Comparison of ENCODE assay signal across 29 mouse cellular contexts in genomic region chr11:3519051-3519726, GRCm38 (mm10). TPM values are rescaled to one million over a fixed set of nuclear protein-coding genes. Genes with fewer than 3 reads are reported as not detected.
DNase-seq lines count a peak whose midpoint lies in the region; ATAC-seq and TF ChIP-seq lines count a peak whose summit lies in the region.
"Had no signal": no experiment of that assay in that cellular context is flagged by ENCODE, and none has a peak within 500 bp of the region (broad histone marks: within the 10 kb centered on the region; RNA-seq: fewer than 3 reads in every experiment).

No protein-coding gene starts in this region.

- peaks cover 31% of the 10 kb centered on the region for H3K36me3 ChIP-seq in stomach, postnatal 0 days (ENCODE audit: control insufficient read depth, insufficient read depth, low read length)
- H3K36me3 ChIP-seq: neural tube, embryonic 15.5 days had no signal

- no peak overlapping the region for H3K4me3 ChIP-seq in stomach, postnatal 0 days (ENCODE audit: low read depth, low read length)
- H3K4me3 ChIP-seq: embryonic facial prominence, embryonic 10.5 days; embryonic facial prominence, embryonic 15.5 days; forebrain, embryonic 12.5 days; heart, embryonic 15.5 days; neural tube, embryonic 15.5 days had no signal

- no peak overlapping the region for H3K9ac ChIP-seq in stomach, postnatal 0 days (ENCODE audit: low read length)
- H3K9ac ChIP-seq: embryonic facial prominence, embryonic 15.5 days; forebrain, embryonic 12.5 days; heart, embryonic 15.5 days; liver, embryonic 14.5 days; neural tube, embryonic 15.5 days had no signal

- intact Hi-C loops in heart, postnatal 25 days (cut with DNase I): no loop called here

- TF ChIP-seq EP300 in stomach, postnatal 0 days (optimal IDR thresholded peaks at IDR 0.05): no peak

- no peak for ATAC-seq in cerebellum, adult (ENCODE audit: insufficient number of reproducible peaks, low FRiP score, low TSS enrichment)
- peak; percentile 11; the same call in 1 of the 2 replicates for ATAC-seq in stomach, postnatal 0 days (ENCODE audit: low FRiP score, low TSS enrichment)
- ATAC-seq: hindbrain, embryonic 16.5 days had no signal

- H3K4me2 ChIP-seq in stomach, postnatal 0 days (replicated peaks; ENCODE audit: low read depth): no peak overlapping the region
- H3K4me2 ChIP-seq: embryonic facial prominence, embryonic 15.5 days; forebrain, embryonic 12.5 days; heart, embryonic 15.5 days; neural tube, embryonic 15.5 days had no signal

- peak overlapping the region; percentile 65 for H3K27ac ChIP-seq in stomach, postnatal 0 days (replicated peaks)
- H3K27ac ChIP-seq: embryonic facial prominence, embryonic 10.5 days; embryonic facial prominence, embryonic 15.5 days; forebrain, embryonic 12.5 days; liver, embryonic 14.5 days; neural tube, embryonic 15.5 days had no signal

- DNase-seq in cerebellum, postnatal 25 days: peak; percentile 42 to 60
- DNase-seq in heart, postnatal 4 days: peak; percentile 9
- no peak for DNase-seq in heart, postnatal 25 days (ENCODE audit: low spot score)
- DNase-seq in brain, adult 2 months (ENCODE audit: low read depth, low spot score): peak; percentile 53
- DNase-seq in stomach, postnatal 0 days (ENCODE audit: low spot score): no peak
- DNase-seq in left cerebral cortex, adult 8-10 months (ENCODE audit: low spot score in 2 of 2): no peak
- DNase-seq: adrenal gland, postnatal 14 days; B cell, adult 2 months; gastrocnemius, postnatal 14 days; kidney, postnatal 14 days; layer of hippocampus, adult 9-11 months; liver; lung, adult 2 months; lung, postnatal 10 days; midbrain, embryonic 14.5 days; retina, postnatal 1 day; right cerebral cortex, postnatal 14 days; thymus, adult 2 months; thymus, postnatal 36 days had no signal

- 56% methylated on average over 4 of the region's 4 CpGs for WGBS in stomach, postnatal 0 days

- H3K27me3 ChIP-seq in stomach, postnatal 0 days (ENCODE audit: control insufficient read depth, insufficient read depth, low read length): no peaks in the 10 kb centered on the region
- H3K27me3 ChIP-seq: heart, embryonic 15.5 days had no signal

- H3K4me1 ChIP-seq in stomach, postnatal 0 days (replicated peaks; ENCODE audit: control insufficient read depth, insufficient read depth): peaks cover 9% of the 10 kb centered on the region

- no peaks in the 10 kb centered on the region for H3K9me3 ChIP-seq in stomach, postnatal 0 days (ENCODE audit: control insufficient read depth, low read length)
- H3K9me3 ChIP-seq: embryonic facial prominence, embryonic 10.5 days; embryonic facial prominence, embryonic 15.5 days; forebrain, embryonic 12.5 days; heart, embryonic 15.5 days; neural tube, embryonic 15.5 days had no signal

- no peak for TF ChIP-seq CTCF in stomach, postnatal 0 days (IDR thresholded peaks at IDR 0.05; ENCODE audit: low read depth)

RNA-seq across cellular contexts. Expression of gene Selenom, which starts 4.7 kb away (rescaled TPM):
- 10 to 100 TPM; 55.7 to 59.2 TPM for total RNA-seq in heart, postnatal 4 days (2021)
- 10 to 100 TPM; 40.6 to 44.9 TPM for total RNA-seq in heart, postnatal 25 days (2021)
- 179 and 191 TPM in 2 replicates for polyA plus RNA-seq in stomach, postnatal 0 days (2015; fragmentation: Nextera tagmentation; extraction: Ambion mirVana)
- total RNA-seq in left cerebral cortex, adult 8-10 months (2022): 100 to 1,000 TPM; 149 to 172 (median 160) TPM

RNA-seq across cellular contexts. Expression of gene Inpp5j, which starts 14.6 kb away (rescaled TPM):
- total RNA-seq in heart, postnatal 4 days (2021): 10 to 100 TPM; 17.2 to 21.1 TPM
- total RNA-seq in heart, postnatal 25 days (2021): 10 to 100 TPM; 29.4 to 30.6 TPM
- polyA plus RNA-seq in stomach, postnatal 0 days (2015; fragmentation: Nextera tagmentation; extraction: Ambion mirVana): 2.4 and 2.7 TPM in 2 replicates
- 10 to 100 TPM; 49.4 to 55.6 (median 53.8) TPM for total RNA-seq in left cerebral cortex, adult 8-10 months (2022)
- total RNA-seq: hematopoietic stem cell, adult 5-6 weeks had no signal

RNA-seq across cellular contexts. Expression of gene Smtn, which starts 21.2 kb away (rescaled TPM):
- 100 to 1,000 TPM; 188 to 190 TPM for total RNA-seq in heart, postnatal 4 days (2021)
- 100 to 1,000 TPM; 170 to 174 TPM for total RNA-seq in heart, postnatal 25 days (2021)
- 103 TPM in 2 replicates for polyA plus RNA-seq in stomach, postnatal 0 days (2015; fragmentation: Nextera tagmentation; extraction: Ambion mirVana)
- 10 to 100 TPM in 1 of 4 experiments, 1 to 10 TPM in 3; 5.2 to 11.0 (median 7.2) TPM for total RNA-seq in left cerebral cortex, adult 8-10 months (2022)

RNA-seq across cellular contexts. Expression of gene Pla2g3, which starts 31.1 kb away (rescaled TPM):
- under 1 TPM; 0.11 to 0.24 TPM for total RNA-seq in heart, postnatal 4 days (2021)
- not detected for total RNA-seq in heart, postnatal 25 days (2021)
- polyA plus RNA-seq in stomach, postnatal 0 days (2015; fragmentation: Nextera tagmentation; extraction: Ambion mirVana): 9.4 and 11.0 TPM in 2 replicates
- 1 to 10 TPM; 2.3 to 3.5 (median 2.7) TPM for total RNA-seq in left cerebral cortex, adult 8-10 months (2022)
- total RNA-seq: ES-E14; hematopoietic stem cell, adult 5-6 weeks had no signal

Comparison
In these comparisons a context has a peak if more than half of its experiments do, and no peak if none do; other contexts are left out.
1. DNase-seq: peak in cerebellum, postnatal 25 days (2 of 2), heart, postnatal 4 days (single experiment) and brain, adult 2 months (single experiment); none in heart, postnatal 25 days (single experiment), stomach, postnatal 0 days (single experiment) and left cerebral cortex, adult 8-10 months (0 of 2).
2. RNA of gene Smtn, which starts 21.2 kb away (total RNA-seq): 188 to 190 TPM in heart, postnatal 4 days and 170 to 174 TPM in heart, postnatal 25 days; 5.2 to 11.0 TPM in left cerebral cortex, adult 8-10 months; every median in the first group is over 10 times any median in the second.